ENCODE assay signal across 26 mouse cellular contexts in genomic region chr2:113386278-113386677, GRCm38 (mm10).
"Had no signal": no experiment of that assay in that cellular context is flagged by ENCODE, and none has a peak within 500 bp of the region (broad histone marks: within the 10 kb centered on the region; RNA-seq: fewer than 3 reads in every experiment).

No protein-coding gene starts in this region.

- H3K4me1 ChIP-seq: heart, embryonic 15.5 days; hindbrain, embryonic 10.5 days; hindbrain, embryonic 12.5 days; intestine, embryonic 15.5 days; liver, embryonic 13.5 days; liver, embryonic 15.5 days had no signal

- DNase-seq: gastrocnemius, adult 2 months; gastrocnemius, postnatal 10 days; gastrocnemius, postnatal 25 days; heart, adult 2 months; heart, postnatal 4 days; kidney, adult 18-20 months; kidney, adult 8-10 months; kidney, postnatal 10 days; kidney, postnatal 25 days; kidney, postnatal 4 days; liver; liver, embryonic 13.5 days; liver, postnatal 0 days had no signal

- H3K4me2 ChIP-seq: heart, embryonic 11.5 days; heart, embryonic 13.5 days; heart, embryonic 15.5 days; hindbrain, embryonic 12.5 days; hindbrain, embryonic 14.5 days; intestine, embryonic 15.5 days; liver, embryonic 11.5 days; liver, embryonic 13.5 days; liver, embryonic 15.5 days had no signal

- H3K9me3 ChIP-seq: heart, embryonic 13.5 days; heart, embryonic 15.5 days; hindbrain, embryonic 10.5 days; hindbrain, embryonic 12.5 days; intestine, embryonic 15.5 days; liver, embryonic 13.5 days; liver, embryonic 15.5 days had no signal

- H3K4me3 ChIP-seq: gastrocnemius, adult 2 months; heart, adult 2 months; heart, embryonic 13.5 days; heart, embryonic 15.5 days; hindbrain, embryonic 10.5 days; hindbrain, embryonic 12.5 days; intestine, embryonic 15.5 days; left cerebral cortex, adult 2 months; liver, embryonic 13.5 days; liver, embryonic 15.5 days had no signal

- H3K36me3 ChIP-seq: heart, embryonic 13.5 days; heart, embryonic 15.5 days; hindbrain, embryonic 10.5 days; hindbrain, embryonic 12.5 days; intestine, embryonic 15.5 days; liver, embryonic 13.5 days; liver, embryonic 15.5 days had no signal

- ATAC-seq: hindbrain, embryonic 16.5 days; inflammation-experienced regulatory T-cells, adult 6 months; intestine, embryonic 15.5 days; intestine, postnatal 0 days; liver, postnatal 0 days had no signal

- H3K27me3 ChIP-seq: heart, embryonic 13.5 days; heart, embryonic 15.5 days; hindbrain, embryonic 12.5 days; intestine, embryonic 15.5 days; liver, embryonic 13.5 days; liver, embryonic 15.5 days had no signal

- H3K9ac ChIP-seq: heart, embryonic 13.5 days; heart, embryonic 15.5 days; hindbrain, embryonic 12.5 days; hindbrain, embryonic 14.5 days; intestine, embryonic 15.5 days; liver, embryonic 13.5 days; liver, embryonic 15.5 days; liver, postnatal 0 days had no signal

- H3K27ac ChIP-seq: gastrocnemius, adult 2 months; heart, adult 2 months; heart, embryonic 13.5 days; heart, embryonic 15.5 days; hindbrain, embryonic 10.5 days; hindbrain, embryonic 12.5 days; hindbrain, embryonic 14.5 days; intestine, embryonic 15.5 days; liver, embryonic 13.5 days; liver, embryonic 15.5 days had no signal
